Comparison of ENCODE assay signal across 24 mouse cellular contexts in genomic region chr14:115100617-115101299, GRCm38 (mm10). TPM values are rescaled to one million over a fixed set of nuclear protein-coding genes. Genes with fewer than 3 reads are reported as not detected.
"Had no signal": no experiment of that assay in that cellular context is flagged by ENCODE, and none has a peak within 500 bp of the region (broad histone marks: within the 10 kb centered on the region; RNA-seq: fewer than 3 reads in every experiment).

No protein-coding gene starts in this region.

- DNase-seq: forebrain, postnatal 0 days; gastrocnemius, postnatal 14 days; gastrocnemius, postnatal 36 days; heart, adult 2 months; heart, postnatal 14 days; heart, postnatal 36 days; layer of hippocampus, adult 9-11 months; layer of hippocampus, postnatal 36 days; left cerebral cortex, postnatal 4 days; lung, adult 18-20 months had no signal

- H3K9me3 ChIP-seq: heart, embryonic 13.5 days; heart, embryonic 15.5 days; hindbrain, embryonic 13.5 days; hindbrain, embryonic 15.5 days; limb, embryonic 13.5 days; limb, embryonic 15.5 days; liver, embryonic 12.5 days had no signal

- H3K9ac ChIP-seq: forebrain, postnatal 0 days; heart, embryonic 13.5 days; heart, embryonic 15.5 days; hindbrain, embryonic 13.5 days; hindbrain, embryonic 15.5 days; limb, embryonic 13.5 days; limb, embryonic 15.5 days; liver, embryonic 12.5 days; liver, embryonic 14.5 days had no signal

- H3K36me3 ChIP-seq: heart, embryonic 13.5 days; heart, embryonic 15.5 days; hindbrain, embryonic 13.5 days; hindbrain, embryonic 15.5 days; limb, embryonic 13.5 days; limb, embryonic 15.5 days; liver, embryonic 12.5 days had no signal

- H3K4me2 ChIP-seq: heart, embryonic 11.5 days; heart, embryonic 13.5 days; heart, embryonic 15.5 days; hindbrain, embryonic 13.5 days; hindbrain, embryonic 15.5 days; limb, embryonic 13.5 days; limb, embryonic 15.5 days; liver, embryonic 12.5 days had no signal

- ATAC-seq: forebrain, postnatal 0 days; hindbrain, postnatal 0 days; intestine, embryonic 16.5 days; liver, embryonic 12.5 days had no signal

- H3K27me3 ChIP-seq: heart, embryonic 13.5 days; heart, embryonic 15.5 days; hindbrain, embryonic 13.5 days; hindbrain, embryonic 15.5 days; limb, embryonic 13.5 days; limb, embryonic 15.5 days; liver, embryonic 12.5 days had no signal

- H3K4me1 ChIP-seq: heart, embryonic 13.5 days; heart, embryonic 15.5 days; hindbrain, embryonic 13.5 days; hindbrain, embryonic 15.5 days; limb, embryonic 13.5 days; limb, embryonic 15.5 days; liver, embryonic 12.5 days had no signal

- H3K4me3 ChIP-seq: heart, adult 2 months; heart, embryonic 13.5 days; heart, embryonic 15.5 days; hindbrain, embryonic 13.5 days; hindbrain, embryonic 15.5 days; limb, embryonic 13.5 days; limb, embryonic 15.5 days; liver, embryonic 12.5 days had no signal

- H3K27ac ChIP-seq: heart, adult 2 months; heart, embryonic 13.5 days; heart, embryonic 15.5 days; hindbrain, embryonic 13.5 days; hindbrain, embryonic 15.5 days; hindbrain, postnatal 0 days; limb, embryonic 13.5 days; limb, embryonic 15.5 days; liver, embryonic 12.5 days; liver, embryonic 14.5 days had no signal

RNA-seq across cellular contexts. Expression of gene Gpc5, which starts 8.7 kb away (rescaled TPM):
- polyA plus RNA-seq: heart, adult 2 months; heart, postnatal 0 days; large intestine, adult 2 months; liver, adult 2 months; liver, embryonic 12.5 days had no signal
